Mouse (Mus musculus) E14TG2a.4 (cell line): ENCODE measurements around the gene Mrpl47.

Source experiments
- H3K27me3 ChIP-seq: 2 replicates; pipeline ENCODE4 v1.6.1; 2014; ENCODE audit warnings: low read length, control low read depth; ENCODE audit not compliant: insufficient read depth
- H3K36me3 ChIP-seq: 2 replicates; pipeline ENCODE4 v1.6.1; 2014; ENCODE audit warnings: low read length, control low read depth; ENCODE audit not compliant: insufficient read depth
- H3K4me1 ChIP-seq: replicated peaks from 2 replicates; pipeline ENCODE4 v1.6.1; 2014; ENCODE audit warnings: low read depth, low read length, control low read depth
- H3K4me3 ChIP-seq: replicated peaks from 2 replicates; pipeline ENCODE4 v1.5.1; 2014; ENCODE audit warnings: mild to moderate bottlenecking, low read length
- H3K9me3 ChIP-seq: 2 replicates; pipeline ENCODE4 v1.6.1; 2014; ENCODE audit warnings: low read length, control low read depth
- CTCF ChIP-seq: conservative IDR thresholded peaks from 2 replicates; pipeline ENCODE4 v1.5.1; 2014; ENCODE audit warnings: low read length
- NANOG ChIP-seq: IDR thresholded peaks from 2 replicates; pipeline ENCODE4 v1.6.1; 2014; ENCODE audit warnings: borderline replicate concordance, low read length, mixed read lengths
- POU5F1 ChIP-seq: IDR thresholded peaks from 2 replicates; pipeline ENCODE4 v1.6.1; 2014; ENCODE audit warnings: low read length, borderline replicate concordance

Mrpl47 gene

GRCm38 (mm10) chr3:32694737-32695582 lies 42.4 kb downstream of the Mrpl47 start:
- Histone ChIP-seq H3K36me3 (no peaks in the 10 kb centered on the region), H3K27me3 (no peaks in the 10 kb centered on the region), H3K9me3 (peaks cover 12% of the 10 kb centered on the region), H3K4me3 (no peak overlapping the region), H3K4me1 (peaks cover 6% of the 10 kb centered on the region)
- TF ChIP-seq CTCF (no peak), NANOG (no peak), POU5F1 (no peak)

GRCm38 (mm10) chr3:32694211-32694610 lies 43.2 kb downstream of the Mrpl47 start:
- no peaks in the 10 kb centered on the region for H3K27me3 ChIP-seq
- no peaks in the 10 kb centered on the region for H3K36me3 ChIP-seq
- H3K9me3 ChIP-seq = 0 out of 2 replicates have a peak, but pooled peaks cover 7% of the 10 kb centered on the region
- H3K4me1 ChIP-seq = peaks cover 6% of the 10 kb centered on the region
- no peak overlapping the region for H3K4me3 ChIP-seq
- TF ChIP-seq CTCF = no peak
- TF ChIP-seq NANOG = no peak
- no peak for TF ChIP-seq POU5F1

GRCm38 (mm10) chr3:32691841-32692240 lies 45.6 kb downstream of the Mrpl47 start:
- TF ChIP-seq NANOG (no peak), POU5F1 (no peak), CTCF (no peak)
- Histone ChIP-seq H3K36me3 (no peaks in the 10 kb centered on the region), H3K4me3 (no peak overlapping the region), H3K27me3 (no peaks in the 10 kb centered on the region), H3K4me1 (peaks cover 6% of the 10 kb centered on the region), H3K9me3 (no peaks in the 10 kb centered on the region)

- H3K4me3 ChIP-seq = no peak overlapping the region
- no peaks in the 10 kb centered on the region for H3K36me3 ChIP-seq
- H3K9me3 ChIP-seq = no peaks in the 10 kb centered on the region
- no peaks in the 10 kb centered on the region for H3K27me3 ChIP-seq
- no peak for TF ChIP-seq CTCF
- TF ChIP-seq POU5F1 = no peak
- TF ChIP-seq NANOG = no peak
- peaks cover 6% of the 10 kb centered on the region for H3K4me1 ChIP-seq
Observed at GRCm38 (mm10) chr3:32690901-32691300, 46.5 kb downstream of the Mrpl47 start.

GRCm38 (mm10) chr3:32690008-32690407 lies 47.4 kb downstream of the Mrpl47 start:
- H3K36me3 ChIP-seq = no peaks in the 10 kb centered on the region

GRCm38 (mm10) chr3:32689567-32689999 lies 47.8 kb downstream of the Mrpl47 start:
- H3K4me3 ChIP-seq = no peak overlapping the region
- H3K27me3 ChIP-seq = no peaks in the 10 kb centered on the region
- no peaks in the 10 kb centered on the region for H3K9me3 ChIP-seq
- no peak for TF ChIP-seq CTCF
- TF ChIP-seq POU5F1 = no peak
- no peak for TF ChIP-seq NANOG
- H3K4me1 ChIP-seq = peaks cover 6% of the 10 kb centered on the region
- no peaks in the 10 kb centered on the region for H3K36me3 ChIP-seq

More at GRCm38 (mm10) chr3:32690008-32690407, 47.4 kb downstream of the Mrpl47 start:
- no peak overlapping the region for H3K4me3 ChIP-seq
- TF ChIP-seq NANOG (no peak), CTCF (no peak), POU5F1 (no peak)
- peaks cover 6% of the 10 kb centered on the region for H3K4me1 ChIP-seq
- H3K27me3 ChIP-seq = no peaks in the 10 kb centered on the region
- no peaks in the 10 kb centered on the region for H3K9me3 ChIP-seq

- no peak overlapping the region for H3K4me3 ChIP-seq
- H3K4me1 ChIP-seq = no peaks in the 10 kb centered on the region
- no peaks in the 10 kb centered on the region for H3K9me3 ChIP-seq
- TF ChIP-seq POU5F1 (no peak), CTCF (no peak), NANOG (no peak)
- H3K36me3 ChIP-seq = no peaks in the 10 kb centered on the region
- no peaks in the 10 kb centered on the region; the same call in 1 of the 2 replicates for H3K27me3 ChIP-seq
Observed at GRCm38 (mm10) chr3:32687156-32687555, 50.2 kb downstream of the Mrpl47 start.

- no peaks in the 10 kb centered on the region for H3K4me1 ChIP-seq
- TF ChIP-seq CTCF = no peak
- TF ChIP-seq NANOG = no peak
- no peak for TF ChIP-seq POU5F1
Observed at GRCm38 (mm10) chr3:32686537-32686936, 50.9 kb downstream of the Mrpl47 start.

More at GRCm38 (mm10) chr3:32686537-32686936, 50.9 kb downstream of the Mrpl47 start:
- H3K27me3 ChIP-seq = no peaks in the 10 kb centered on the region; the same call in 1 of the 2 replicates
- H3K9me3 ChIP-seq = peaks cover under 1% of the 10 kb centered on the region; the same call in 1 of the 2 replicates
- H3K36me3 ChIP-seq = no peaks in the 10 kb centered on the region
- H3K4me3 ChIP-seq = no peak overlapping the region
